15 mouse cellular contexts compared by ENCODE assay signal in the genomic region with DNA sequence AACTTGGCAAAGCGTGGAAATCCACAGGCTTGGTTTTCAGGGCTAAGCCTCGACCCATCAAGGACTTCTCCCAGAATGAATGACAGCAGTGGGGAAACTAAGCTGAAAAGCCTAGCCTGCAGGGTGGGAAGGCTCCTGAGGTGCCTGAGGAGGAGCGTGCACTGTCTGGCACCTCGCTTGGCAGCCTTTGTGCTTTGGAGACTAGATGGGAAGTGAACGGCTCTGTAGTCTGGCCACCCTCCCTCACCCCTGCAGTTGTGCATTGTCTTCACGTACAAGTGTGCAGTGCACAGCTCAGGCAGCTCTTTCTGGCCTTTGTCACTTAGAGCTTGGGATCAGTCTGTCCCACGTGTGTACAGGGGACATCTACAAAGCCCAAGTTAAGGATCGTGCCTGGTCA. TPM values are rescaled to one million over a fixed set of nuclear protein-coding genes. Genes with fewer than 3 reads are reported as not detected.
DNase-seq lines count a peak whose midpoint lies in the region; ATAC-seq lines count a peak whose summit lies in the region.
"Had no signal": no experiment of that assay in that cellular context is flagged by ENCODE, and none has a peak within 500 bp of the region (broad histone marks: within the 10 kb centered on the region; RNA-seq: fewer than 3 reads in every experiment).

No protein-coding gene starts in this region.

- peaks cover 26% of the 10 kb centered on the region for H3K4me1 ChIP-seq in heart, embryonic 15.5 days (replicated peaks)
- H3K4me1 ChIP-seq in neural tube, embryonic 12.5 days = peaks cover 25% of the 10 kb centered on the region
- peaks cover 35% of the 10 kb centered on the region for H3K4me1 ChIP-seq in neural tube, embryonic 15.5 days
- peaks cover 26% of the 10 kb centered on the region for H3K4me1 ChIP-seq in midbrain, embryonic 14.5 days (ENCODE audit: control insufficient read depth, insufficient read depth, low read length)

- no peak for ATAC-seq in heart, embryonic 15.5 days (replicated peaks; ENCODE audit: insufficient number of reproducible peaks, insufficient read depth, low FRiP score, low read depth)
- ATAC-seq in neural tube, embryonic 12.5 days (ENCODE audit: low FRiP score, low read depth) = peak; percentile 37; the same call in 1 of the 2 replicates
- ATAC-seq in neural tube, embryonic 15.5 days (ENCODE audit: low FRiP score) = no peak
- no peak for ATAC-seq in midbrain, embryonic 14.5 days (ENCODE audit: low FRiP score, low TSS enrichment)
- ATAC-seq: CD4-positive, CD25-positive, alpha-beta regulatory T cell, adult 4 months; intestine, embryonic 16.5 days had no signal

- peak overlapping the region; percentile 9; the same call in 1 of the 2 replicates for H3K27ac ChIP-seq in heart, embryonic 15.5 days
- no peak overlapping the region for H3K27ac ChIP-seq in neural tube, embryonic 12.5 days
- no peak overlapping the region for H3K27ac ChIP-seq in neural tube, embryonic 15.5 days (replicated peaks)
- H3K27ac ChIP-seq in midbrain, embryonic 14.5 days (replicated peaks; ENCODE audit: low read depth, low read length) = peak overlapping the region; percentile 14
- H3K27ac ChIP-seq: heart, adult 2 months; layer of hippocampus, adult 2 months; liver, embryonic 13.5 days; lung, embryonic 15.5 days had no signal

- H3K9ac ChIP-seq in heart, embryonic 15.5 days = no peak overlapping the region
- H3K9ac ChIP-seq in neural tube, embryonic 12.5 days = peak overlapping the region; percentile 21; the same call in 1 of the 2 replicates
- no peak overlapping the region for H3K9ac ChIP-seq in neural tube, embryonic 15.5 days (replicated peaks)
- H3K9ac ChIP-seq in midbrain, embryonic 14.5 days (replicated peaks; ENCODE audit: low read length) = no peak overlapping the region
- H3K9ac ChIP-seq: liver, embryonic 13.5 days; lung, embryonic 15.5 days had no signal

- no peaks in the 10 kb centered on the region for H3K27me3 ChIP-seq in heart, embryonic 15.5 days
- H3K27me3 ChIP-seq in neural tube, embryonic 12.5 days (replicated peaks) = no peaks in the 10 kb centered on the region
- no peaks in the 10 kb centered on the region for H3K27me3 ChIP-seq in neural tube, embryonic 15.5 days (replicated peaks)
- H3K27me3 ChIP-seq in midbrain, embryonic 14.5 days (ENCODE audit: control insufficient read depth, insufficient read depth, low read length) = no peaks in the 10 kb centered on the region
- H3K27me3 ChIP-seq: liver, embryonic 13.5 days; lung, embryonic 15.5 days had no signal

- WGBS in heart, embryonic 15.5 days = 57% methylated on average over 8 of the region's 8 CpGs
- WGBS in neural tube, embryonic 12.5 days = 43% methylated on average over 8 of the region's 8 CpGs
- 34% methylated on average over 8 of the region's 8 CpGs for WGBS in neural tube, embryonic 15.5 days
- WGBS in midbrain, embryonic 14.5 days = 14% methylated on average over 8 of the region's 8 CpGs

- no peak overlapping the region for H3K4me2 ChIP-seq in heart, embryonic 15.5 days
- H3K4me2 ChIP-seq in neural tube, embryonic 12.5 days (replicated peaks) = no peak overlapping the region
- no peak overlapping the region for H3K4me2 ChIP-seq in neural tube, embryonic 15.5 days
- no peak overlapping the region for H3K4me2 ChIP-seq in midbrain, embryonic 14.5 days (ENCODE audit: low read length)
- H3K4me2 ChIP-seq: lung, embryonic 15.5 days had no signal

- intact Hi-C loops in heart, postnatal 14 days (cut with DNase I) = no loop called here

- peak; percentile 36 for DNase-seq in adrenal gland, postnatal 14 days
- DNase-seq in adrenal gland, adult 18-20 months (ENCODE audit: low spot score in 2 of 2) = no peak
- DNase-seq in heart, postnatal 14 days = no peak
- DNase-seq in midbrain, embryonic 14.5 days = peak; percentile 26
- no peak for DNase-seq in lung, postnatal 10 days
- DNase-seq: gastrocnemius, postnatal 14 days; heart, adult 2 months; liver, embryonic 13.5 days had no signal

- H3K9me3 ChIP-seq in heart, embryonic 15.5 days (replicated peaks) = no peaks in the 10 kb centered on the region
- H3K9me3 ChIP-seq in neural tube, embryonic 12.5 days = no peaks in the 10 kb centered on the region
- no peaks in the 10 kb centered on the region for H3K9me3 ChIP-seq in neural tube, embryonic 15.5 days (replicated peaks)
- no peaks in the 10 kb centered on the region for H3K9me3 ChIP-seq in midbrain, embryonic 14.5 days (ENCODE audit: control insufficient read depth, low read length)
- H3K9me3 ChIP-seq: liver, embryonic 13.5 days; lung, embryonic 15.5 days had no signal

- 0 out of 2 replicates have a peak, but pooled peaks cover 4% of the 10 kb centered on the region for H3K36me3 ChIP-seq in heart, embryonic 15.5 days
- H3K36me3 ChIP-seq in neural tube, embryonic 12.5 days = peaks cover 20% of the 10 kb centered on the region
- H3K36me3 ChIP-seq in neural tube, embryonic 15.5 days = peaks cover 19% of the 10 kb centered on the region
- H3K36me3 ChIP-seq in midbrain, embryonic 14.5 days (ENCODE audit: control insufficient read depth, insufficient read depth, low read length) = peaks cover 36% of the 10 kb centered on the region
- H3K36me3 ChIP-seq: lung, embryonic 15.5 days had no signal

- H3K4me3 ChIP-seq in heart, embryonic 15.5 days = no peak overlapping the region
- no peak overlapping the region for H3K4me3 ChIP-seq in neural tube, embryonic 12.5 days
- no peak overlapping the region for H3K4me3 ChIP-seq in neural tube, embryonic 15.5 days (replicated peaks)
- H3K4me3 ChIP-seq in midbrain, embryonic 14.5 days (replicated peaks; ENCODE audit: low read depth, low read length) = no peak overlapping the region
- H3K4me3 ChIP-seq: heart, adult 2 months; layer of hippocampus, adult 2 months; liver, embryonic 13.5 days; lung, embryonic 15.5 days had no signal

RNA-seq across cellular contexts. Expression of a gene that starts 11.6 kb away (rescaled TPM):
- total RNA-seq in adrenal gland, postnatal 14 days (2021) = 10.1 and 13.3 TPM in 2 replicates
- total RNA-seq in adrenal gland, adult 18-20 months (2021) = 1 to 10 TPM; 7.3 to 9.0 TPM
- 16.5 and 20.5 TPM in 2 replicates for polyA plus RNA-seq in heart, embryonic 15.5 days (2015; fragmentation: Nextera tagmentation; extraction: Ambion mirVana)
- total RNA-seq in heart, postnatal 14 days (2021) = 10 to 100 TPM; 10.2 to 11.3 TPM
- polyA plus RNA-seq in neural tube, embryonic 12.5 days (2016; fragmentation: Nextera tagmentation; extraction: Ambion mirVana) = 18.3 and 18.4 TPM in 2 replicates
- 6.1 and 9.3 TPM in 2 replicates for polyA plus RNA-seq in neural tube, embryonic 15.5 days (2015; fragmentation: Nextera tagmentation; extraction: Ambion mirVana)
- polyA plus RNA-seq in midbrain, embryonic 14.5 days (2014; fragmentation: Nextera tagmentation; extraction: Ambion mirVana) = 3.0 and 7.1 TPM in 2 replicates

RNA-seq across cellular contexts. Expression of a gene that starts 14.5 kb away (rescaled TPM):
- 32.3 and 33.7 TPM in 2 replicates for total RNA-seq in adrenal gland, postnatal 14 days (2021)
- total RNA-seq in adrenal gland, adult 18-20 months (2021) = 10 to 100 TPM; 37.4 to 39.4 TPM
- polyA plus RNA-seq in heart, embryonic 15.5 days (2015; fragmentation: Nextera tagmentation; extraction: Ambion mirVana) = 3.3 and 5.1 TPM in 2 replicates
- total RNA-seq in heart, postnatal 14 days (2021) = 10 to 100 TPM; 15.9 to 17.7 TPM
- 8.1 and 8.6 TPM in 2 replicates for polyA plus RNA-seq in neural tube, embryonic 12.5 days (2016; fragmentation: Nextera tagmentation; extraction: Ambion mirVana)
- 8.5 TPM in 2 replicates for polyA plus RNA-seq in neural tube, embryonic 15.5 days (2015; fragmentation: Nextera tagmentation; extraction: Ambion mirVana)
- polyA plus RNA-seq in midbrain, embryonic 14.5 days (2014; fragmentation: Nextera tagmentation; extraction: Ambion mirVana) = 2.0 and 5.2 TPM in 2 replicates

RNA-seq across cellular contexts. Expression of a gene that starts 52.9 kb away (rescaled TPM):
- total RNA-seq in adrenal gland, postnatal 14 days (2021) = 173 and 197 TPM in 2 replicates
- total RNA-seq in adrenal gland, adult 18-20 months (2021) = 100 to 1,000 TPM; 205 to 414 TPM
- polyA plus RNA-seq in heart, embryonic 15.5 days (2015; fragmentation: Nextera tagmentation; extraction: Ambion mirVana) = 80.6 and 87.9 TPM in 2 replicates
- 100 to 1,000 TPM; 150 to 163 TPM for total RNA-seq in heart, postnatal 14 days (2021)
- 54.1 and 58.5 TPM in 2 replicates for polyA plus RNA-seq in neural tube, embryonic 12.5 days (2016; fragmentation: Nextera tagmentation; extraction: Ambion mirVana)
- polyA plus RNA-seq in neural tube, embryonic 15.5 days (2015; fragmentation: Nextera tagmentation; extraction: Ambion mirVana) = 51.9 and 59.4 TPM in 2 replicates
- polyA plus RNA-seq in midbrain, embryonic 14.5 days (2014; fragmentation: Nextera tagmentation; extraction: Ambion mirVana) = 32.0 and 33.8 TPM in 2 replicates

Comparison
In these comparisons a context has a peak if more than half of its experiments do, and no peak if none do; other contexts are left out.
1. DNase-seq: peak in adrenal gland, postnatal 14 days (single experiment) and midbrain, embryonic 14.5 days (single experiment); none in adrenal gland, adult 18-20 months (0 of 2), heart, postnatal 14 days (0 of 2) and lung, postnatal 10 days (single experiment).
2. H3K27ac ChIP-seq: peak in heart, embryonic 15.5 days (single experiment) and midbrain, embryonic 14.5 days (single experiment); none in neural tube, embryonic 12.5 days (single experiment) and neural tube, embryonic 15.5 days (single experiment).